Mouse (Mus musculus) B cell, adult 2 months (primary cell): ENCODE measurements at regions not wholly inside any gene's neighbourhood (a gene's known extent, or its start where the extent isn't known, plus 50 kb on each side); places are given as distances from the start of the nearest gene placed in this dataset.
"Not testable (repeated sequence)": the region's sequence is repeated elsewhere in the genome, so short reads cannot be mapped to it uniquely, and the experiment has no call there.

Source experiments
- DNase-seq, 2 experiments: peaks; one replicate each; pipeline ENCODE4 v3.0.0; 2022

GRCm38 (mm10) chr6:89161746-89162145, 200.7 kb downstream of the Plxna1 start:
- no peak for DNase-seq

DNA sequence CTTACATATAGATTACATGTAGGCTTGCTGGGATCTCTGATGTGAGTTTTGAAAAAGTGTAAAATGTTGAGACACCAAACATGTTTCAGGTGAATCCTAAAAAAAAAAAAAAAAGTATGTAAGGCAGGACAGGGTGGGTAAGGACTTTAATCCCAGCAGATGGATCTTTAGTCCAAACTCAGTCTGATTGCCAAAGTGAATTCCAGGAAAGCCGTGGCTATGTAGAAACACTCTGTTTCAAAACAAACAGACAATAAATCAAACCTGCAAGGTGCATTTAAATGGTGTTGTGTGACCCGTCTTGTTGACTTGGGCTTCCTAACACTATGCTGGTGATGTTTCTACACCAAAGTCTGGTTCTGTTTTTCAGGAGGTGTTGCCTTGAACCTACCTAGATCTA, 192.9 kb downstream of the Plxna1 start:
- DNase-seq, result no peak

DNA sequence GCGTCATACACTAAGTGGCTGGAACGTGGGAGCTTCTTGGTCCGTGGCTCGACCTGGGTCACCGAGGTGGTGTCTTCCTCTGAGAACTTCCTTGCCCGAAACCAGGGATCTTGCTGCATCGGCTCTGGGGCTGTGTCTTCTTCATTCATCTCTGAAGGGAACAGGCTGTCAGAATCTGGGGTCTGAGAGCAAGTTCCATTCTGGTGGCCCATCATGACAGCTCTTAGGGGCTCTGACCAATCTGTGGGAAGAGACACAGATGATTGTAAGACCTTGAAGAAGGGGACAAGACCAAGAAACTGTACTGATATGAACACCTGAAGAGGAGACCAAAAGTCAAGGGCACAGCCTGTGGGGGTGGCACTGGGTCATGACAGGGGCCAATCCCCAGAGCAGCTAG, 177.5 kb downstream of the Plxna1 start:
- DNase-seq, result not testable (repeated sequence)

- not testable (repeated sequence) for DNase-seq
Measured at GRCm38 (mm10) chr6:89200514-89201284, 161.7 kb downstream of the Plxna1 start.

GRCm38 (mm10) chr6:89215021-89215420, 147.4 kb downstream of the Plxna1 start:
- no peak for DNase-seq

DNA sequence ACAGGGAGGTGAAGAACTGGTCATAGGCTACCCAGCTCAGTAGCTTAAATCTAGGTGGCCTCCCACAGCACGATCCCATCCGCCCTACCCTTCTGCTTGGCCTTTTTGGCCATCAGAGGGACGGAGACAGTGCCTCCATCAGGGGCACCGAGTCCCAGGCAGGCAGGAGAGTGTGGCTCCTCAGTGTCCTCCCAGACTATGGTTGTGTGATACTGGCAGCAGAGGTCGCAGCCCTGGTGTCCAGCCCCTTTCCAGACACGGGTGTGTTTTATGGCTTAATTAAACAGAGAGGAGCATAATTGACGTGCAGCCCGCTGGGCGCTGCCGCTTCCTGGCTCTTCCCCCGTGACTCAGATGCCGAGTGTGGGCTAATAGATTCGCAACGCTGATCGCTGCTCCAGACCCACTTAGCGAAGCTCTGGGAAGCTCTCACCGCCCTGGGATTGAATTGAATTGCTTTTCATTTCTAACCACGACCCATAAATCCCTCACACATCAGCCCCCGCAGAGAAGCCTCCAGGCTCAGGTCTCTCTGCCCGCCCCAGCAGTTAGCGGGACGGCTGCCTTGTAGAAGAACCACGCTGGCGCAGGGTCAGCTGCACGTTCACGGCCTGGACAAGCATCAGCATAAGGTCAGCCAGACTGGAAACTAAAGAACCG, 126.9 kb downstream of the Plxna1 start:
- no peak for DNase-seq

DNA sequence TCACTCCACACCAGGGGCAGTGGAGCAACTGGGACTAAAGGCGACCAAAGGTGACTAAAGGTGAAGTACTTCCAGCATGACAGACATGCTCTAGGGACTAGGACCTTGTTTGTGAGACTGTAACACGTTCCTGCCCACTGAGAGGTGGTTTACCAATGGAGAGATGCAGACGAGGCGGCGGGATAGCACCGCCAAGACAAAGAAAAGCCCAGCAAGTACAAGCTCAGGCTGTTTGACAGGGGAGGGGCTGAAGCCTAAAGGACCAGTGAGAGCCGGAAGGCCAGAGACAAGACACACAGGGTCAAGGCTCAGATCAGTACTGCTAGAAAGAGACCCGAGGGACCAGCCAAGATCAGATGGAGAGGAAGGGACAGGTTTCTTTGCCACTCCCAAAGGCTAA, 126.2 kb downstream of the Plxna1 start:
- DNase-seq, result no peak

DNA sequence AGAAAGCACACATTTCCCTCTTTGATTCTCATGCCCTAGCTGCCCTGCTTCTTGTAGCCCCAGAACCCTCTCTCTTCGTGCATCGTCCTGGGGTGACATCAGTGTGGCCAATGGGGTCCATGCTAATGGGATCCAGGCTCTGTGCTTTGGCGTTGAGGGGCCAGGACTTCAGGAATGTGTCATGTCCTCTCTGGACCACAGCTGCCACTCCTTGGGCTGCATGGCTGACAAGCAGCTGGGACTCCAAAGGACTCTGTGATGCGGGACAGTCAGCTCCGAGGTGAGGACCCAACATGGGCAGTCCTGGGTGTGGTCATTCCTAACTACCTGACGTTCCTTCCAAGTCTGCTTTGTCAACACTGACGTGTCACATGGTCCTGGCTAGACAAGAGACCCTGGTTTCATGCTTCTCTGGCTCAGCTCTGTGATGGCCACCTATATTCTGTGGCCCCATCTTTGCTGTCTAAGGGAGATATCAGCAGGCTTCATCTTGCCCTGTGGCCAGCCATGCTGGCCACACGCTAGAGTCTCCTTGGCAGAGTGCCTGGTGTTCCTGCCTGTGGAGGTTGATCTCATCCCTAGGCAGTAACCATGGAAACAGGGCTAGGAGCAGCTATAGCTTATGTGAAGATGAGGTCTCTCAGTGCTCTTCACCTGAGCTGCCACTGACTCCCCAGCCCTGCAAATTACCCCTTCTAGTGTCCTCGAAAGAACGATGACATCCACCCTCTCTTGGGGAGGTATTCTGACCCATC, 125.4 kb downstream of the Plxna1 start:
- DNase-seq, result no peak

- DNase-seq, result no peak
Measured at GRCm38 (mm10) chr6:89238871-89239270, 123.5 kb downstream of the Plxna1 start.

GRCm38 (mm10) chr6:89239511-89239910, 122.9 kb downstream of the Plxna1 start:
- no peak for DNase-seq

GRCm38 (mm10) chr6:89240168-89240705, 122.2 kb downstream of the Plxna1 start:
- no peak for DNase-seq

DNA sequence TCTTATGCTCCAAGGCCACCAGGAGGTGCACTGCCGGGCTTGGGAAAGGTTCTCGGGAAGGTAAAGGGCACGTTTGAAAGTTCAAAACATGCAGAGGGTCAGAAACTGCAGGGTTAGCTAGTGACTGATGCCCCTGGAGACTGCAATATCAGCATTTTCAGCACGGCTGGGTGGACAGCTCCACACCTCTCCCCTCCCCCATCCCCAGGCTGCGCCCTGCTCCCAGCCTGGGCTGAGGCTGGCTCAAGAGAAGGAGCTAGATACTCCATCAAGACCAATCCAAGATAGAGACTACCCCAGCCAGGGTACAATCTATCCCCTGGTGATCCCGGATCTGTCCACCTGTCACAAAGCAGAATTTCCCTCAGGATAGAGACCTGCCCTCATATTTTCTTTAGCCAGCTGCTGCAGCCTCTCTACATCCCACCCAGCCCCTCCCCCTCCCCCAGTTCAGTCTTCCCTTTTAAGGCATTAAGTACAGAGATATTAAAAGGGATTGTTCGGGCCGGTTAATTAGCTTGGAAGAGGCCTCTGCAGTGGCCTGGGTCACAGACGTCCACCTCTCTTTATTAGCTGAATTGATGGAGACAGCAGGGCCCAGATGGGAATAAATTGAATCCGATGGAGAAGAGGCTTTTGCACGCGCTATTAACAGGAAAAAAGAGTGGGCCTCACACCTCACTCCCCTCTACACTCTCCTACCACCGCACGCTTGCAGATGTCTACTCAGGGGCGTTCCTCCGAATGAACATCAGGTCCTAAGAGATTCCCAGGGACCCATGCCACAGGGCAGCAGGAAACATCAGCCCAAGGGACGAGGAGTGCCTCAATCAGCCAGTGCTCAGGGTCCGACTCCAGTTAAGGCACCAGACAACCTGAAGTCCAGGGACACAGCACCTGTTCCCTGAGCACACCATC, 119.8 kb downstream of the Plxna1 start:
- DNase-seq, result peak; percentile 21

DNA sequence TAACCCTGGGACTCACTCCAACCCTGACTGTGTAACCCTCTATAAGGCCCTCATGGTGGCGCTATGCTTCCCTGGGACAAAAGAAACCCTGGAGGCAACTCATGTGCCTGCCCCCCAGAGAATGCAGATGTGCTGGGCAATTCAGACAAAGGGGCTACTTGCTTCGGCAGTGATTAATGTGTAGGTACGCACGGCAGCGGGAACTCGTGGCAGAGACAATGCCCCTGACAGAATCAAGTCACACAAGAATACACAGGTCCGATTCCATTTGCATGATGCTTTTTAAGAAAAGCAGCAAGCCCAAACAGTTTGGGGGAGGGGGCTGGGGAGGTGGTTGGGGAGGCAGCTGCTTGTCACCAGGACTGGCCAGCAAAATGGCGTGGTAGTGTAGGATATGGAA, 116.9 kb downstream of the Plxna1 start:
- DNase-seq, result no peak

DNA sequence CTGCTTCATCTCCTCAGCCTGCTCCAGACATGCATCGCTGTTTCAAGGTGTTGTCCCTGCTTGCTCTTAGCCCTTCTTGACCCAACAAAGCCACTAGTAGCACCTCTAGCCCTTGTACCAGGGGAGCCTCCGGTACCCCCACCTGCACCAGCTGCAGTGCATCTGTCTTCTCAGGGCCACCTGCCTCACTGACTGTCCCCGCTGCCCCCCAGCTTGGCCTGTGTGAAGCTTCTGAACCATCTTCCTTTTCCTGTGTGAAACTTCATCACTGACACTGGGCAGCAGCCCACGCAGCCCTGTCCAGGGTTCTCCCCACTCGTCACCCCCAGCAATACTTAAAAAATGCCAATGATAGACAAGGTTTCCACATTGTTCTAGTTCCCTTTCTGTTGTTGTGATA, 116.2 kb downstream of the Plxna1 start:
- no peak for DNase-seq

DNA sequence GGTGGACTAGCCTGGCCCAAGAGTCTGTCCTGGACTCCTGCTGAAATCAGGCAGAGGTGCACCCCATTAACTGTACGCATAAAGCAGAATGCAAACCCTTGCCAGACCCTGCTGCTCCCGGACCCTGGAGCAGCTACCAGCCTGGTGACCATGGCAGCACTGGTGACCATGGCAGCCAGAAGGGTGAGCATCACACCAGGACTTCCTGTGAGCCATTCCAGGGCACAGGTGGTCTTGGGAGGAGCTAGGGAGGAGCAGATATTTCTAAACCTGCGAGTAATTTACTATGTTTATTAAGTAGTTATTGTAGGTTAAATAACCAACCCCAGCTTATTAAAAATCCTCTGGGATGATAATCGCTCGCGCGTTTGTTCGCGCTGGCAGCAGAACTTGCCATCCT, 113.8 kb downstream of the Plxna1 start:
- no peak for DNase-seq

DNA sequence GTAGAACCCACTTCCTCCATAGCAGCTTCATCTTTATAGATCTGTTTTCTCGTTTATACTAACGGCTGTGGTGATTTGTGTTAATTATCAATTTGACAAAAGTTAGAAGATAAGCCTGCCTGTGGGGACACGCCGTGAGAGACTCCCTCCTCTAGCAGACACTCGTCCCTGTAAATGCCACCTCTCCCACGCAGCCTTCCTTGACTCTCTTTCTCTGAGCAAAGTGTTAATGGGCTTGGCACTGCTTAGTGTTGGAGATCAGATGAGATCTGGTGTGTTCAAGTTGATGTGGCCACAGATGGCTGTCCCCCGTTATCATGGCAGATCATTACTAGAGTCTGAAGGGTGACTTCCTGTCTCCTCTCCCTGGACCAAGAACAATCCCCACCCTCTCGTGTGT, 113.1 kb downstream of the Plxna1 start:
- DNase-seq, result no peak

DNA sequence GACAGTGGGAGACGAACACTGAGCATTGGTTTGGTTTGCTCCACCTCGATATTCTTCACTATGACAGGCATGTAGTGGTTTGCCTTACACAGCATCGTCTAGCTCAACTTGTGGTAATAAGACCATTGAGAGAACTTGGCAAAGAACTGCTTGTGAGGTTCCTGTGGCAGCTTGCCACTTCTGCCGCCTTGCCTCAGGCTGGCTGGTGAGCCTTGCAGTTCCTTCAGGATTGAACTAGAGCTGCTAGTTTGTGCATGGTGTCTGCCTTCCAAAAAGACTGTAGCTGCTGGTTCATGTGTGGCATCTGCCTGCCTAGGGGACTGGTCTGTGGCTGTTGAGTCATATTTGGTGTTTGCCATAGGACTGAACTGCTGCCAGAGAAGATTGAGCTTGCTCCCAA, 110.8 kb downstream of the Plxna1 start:
- DNase-seq, result no peak

- DNase-seq, result no peak
Measured at GRCm38 (mm10) chr6:89256022-89256421, 106.4 kb downstream of the Plxna1 start.

- DNase-seq, result no peak
Measured at GRCm38 (mm10) chr6:89256630-89257292, 105.7 kb downstream of the Plxna1 start.

GRCm38 (mm10) chr6:89257416-89257815, 105.0 kb downstream of the Plxna1 start:
- DNase-seq, result peak in 1 of 2 experiments; percentile 11

GRCm38 (mm10) chr6:89258140-89258539, 104.3 kb downstream of the Plxna1 start:
- peak; percentile 41 to 43 for DNase-seq
